Mouse (Mus musculus) kidney, embryonic 16.5 days (tissue): ENCODE measurements at regions not wholly inside any gene's neighbourhood (a gene's known extent, or its start where the extent isn't known, plus 50 kb on each side); places are given as distances from the start of the nearest gene placed in this dataset.

ENCODE experiments used
- ATAC-seq: fragments of 200-750 bp; cut with Nextera tagmentation; 2 replicates; pipeline ENCODE4 v1.8.0; 2017; ENCODE audit warnings: moderate TSS enrichment; ENCODE audit not compliant: low FRiP score, low TSS enrichment
- H3K27ac ChIP-seq: fragments of 300-500 bp; sonication (generic); 2 replicates; pipeline ENCODE4 v1.5.1; 2014; ENCODE audit warnings: low read length
- H3K27me3 ChIP-seq: fragments of 300-500 bp; sonication (generic); 2 replicates; pipeline ENCODE4 v1.6.1; 2014; ENCODE audit warnings: low read length, control low read depth, mixed read lengths; ENCODE audit not compliant: insufficient read depth
- H3K36me3 ChIP-seq: fragments of 300-500 bp; sonication (generic); 2 replicates; pipeline ENCODE4 v1.6.1; 2014; ENCODE audit warnings: low read length, control low read depth, mixed read lengths; ENCODE audit not compliant: insufficient read depth
- H3K4me1 ChIP-seq: fragments of 300-500 bp; sonication (generic); 2 replicates; pipeline ENCODE4 v1.6.1; 2014; ENCODE audit warnings: low read length, control low read depth, mixed read lengths; ENCODE audit not compliant: insufficient read depth
- H3K4me2 ChIP-seq: fragments of 300-500 bp; sonication (generic); replicated peaks from 2 replicates; pipeline ENCODE4 v1.6.1; 2014; ENCODE audit warnings: low read depth, low read length
- H3K4me3 ChIP-seq: fragments of 300-500 bp; sonication (generic); 2 replicates; pipeline ENCODE4 v1.5.1; 2014; ENCODE audit warnings: mild to moderate bottlenecking, low read length
- H3K9ac ChIP-seq: fragments of 300-500 bp; sonication (generic); replicated peaks from 2 replicates; pipeline ENCODE4 v1.6.1; 2014; ENCODE audit warnings: low read length
- H3K9me3 ChIP-seq: fragments of 300-500 bp; sonication (generic); 2 replicates; pipeline ENCODE4 v1.6.1; 2016; ENCODE audit warnings: low read length, control low read depth
- WGBS: fragments of 180-500 bp; shearing (Covaris S2); extraction: QIAGEN DNeasy Blood & Tissue Kit; methylation state at CpG from one replicate; pipeline ENCODE4 v1.1.7; 2014; 5-methylcytosine and 5-hydroxymethylcytosine counted together

DNA sequence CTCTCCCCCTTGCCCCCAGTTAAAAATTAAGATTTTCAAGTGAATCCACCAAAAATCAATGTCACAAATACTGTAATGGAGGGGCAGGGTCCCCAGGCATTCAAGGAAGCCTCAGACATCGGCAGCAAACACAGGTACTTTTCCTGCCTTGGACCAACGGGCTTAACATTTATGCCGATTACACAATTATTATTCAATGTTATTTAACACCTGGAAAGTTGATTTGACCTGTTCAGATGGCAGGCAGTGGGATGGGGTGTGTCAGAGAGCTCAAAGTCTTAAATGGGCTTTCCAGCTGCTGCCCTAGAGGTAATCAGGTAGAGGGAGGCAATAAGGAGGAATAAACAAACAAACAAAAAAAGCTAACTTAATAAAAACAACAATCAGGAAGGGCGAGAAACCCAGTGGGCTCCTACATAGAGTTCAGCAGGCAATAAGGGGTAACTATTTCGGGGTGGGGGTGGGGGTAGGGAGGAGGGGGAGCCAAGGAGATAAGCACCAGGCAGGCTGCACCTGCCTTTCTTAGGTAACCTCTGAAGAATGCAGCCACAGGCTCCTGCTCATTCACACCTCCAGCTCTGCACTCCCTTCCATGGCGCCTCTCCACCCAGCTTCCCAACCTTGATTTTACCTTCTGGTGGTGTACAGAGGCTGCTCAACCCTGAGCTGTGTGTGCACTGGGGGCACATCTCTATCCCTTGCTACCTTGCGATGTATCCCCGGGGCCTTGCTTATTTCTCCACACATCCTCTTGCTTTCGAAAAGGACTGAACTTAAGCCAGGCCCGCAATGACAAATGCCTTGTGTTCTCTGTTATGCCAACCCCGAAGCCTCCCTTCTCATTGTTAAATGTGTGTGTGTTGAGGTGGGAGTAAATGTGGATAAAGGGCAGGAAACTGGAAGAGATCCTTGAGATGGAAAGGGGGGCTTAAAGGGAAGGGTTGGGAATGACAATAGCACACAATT lies 168.9 kb upstream of the Id2 start:
- no peak overlapping the region for H3K27ac ChIP-seq
- no peak for ATAC-seq
- no peak overlapping the region for H3K4me3 ChIP-seq
- WGBS, result 49% methylated on average over 11 of the region's 11 CpGs
- no peaks in the 10 kb centered on the region for H3K27me3 ChIP-seq
- no peak overlapping the region for H3K9ac ChIP-seq
- H3K4me2 ChIP-seq, result no peak overlapping the region
- no peaks in the 10 kb centered on the region for H3K9me3 ChIP-seq
- peaks cover 24% of the 10 kb centered on the region for H3K4me1 ChIP-seq
- H3K36me3 ChIP-seq, result no peaks in the 10 kb centered on the region

DNA sequence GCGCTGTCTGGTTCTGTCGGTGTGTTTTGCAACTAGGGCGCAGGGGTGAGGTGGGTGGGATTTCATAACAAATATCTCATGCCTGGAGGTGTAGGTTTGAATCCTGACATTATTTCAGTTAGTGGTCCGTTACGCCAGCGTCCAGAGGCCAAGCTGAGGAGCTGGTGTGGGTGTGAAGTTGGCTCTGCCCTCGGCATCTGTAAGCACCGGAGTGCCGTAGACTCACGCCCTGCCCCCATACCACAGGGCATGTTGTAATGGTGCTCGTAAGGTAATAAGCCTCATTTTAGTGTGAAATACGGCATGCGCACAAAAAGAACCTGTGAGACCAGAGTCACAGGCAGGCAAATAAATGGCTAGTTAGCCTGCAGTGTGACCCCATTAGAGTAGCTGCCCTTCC lies 168.1 kb upstream of the Id2 start:
- Histone ChIP-seq H3K4me3 (no peak overlapping the region), H3K4me1 (peaks cover 24% of the 10 kb centered on the region), H3K27me3 (no peaks in the 10 kb centered on the region), H3K36me3 (no peaks in the 10 kb centered on the region), H3K9ac (no peak overlapping the region), H3K27ac (no peak overlapping the region), H3K4me2 (no peak overlapping the region), H3K9me3 (no peaks in the 10 kb centered on the region)
- 43% methylated on average over 13 of the region's 13 CpGs for WGBS
- ATAC-seq, result no peak

DNA sequence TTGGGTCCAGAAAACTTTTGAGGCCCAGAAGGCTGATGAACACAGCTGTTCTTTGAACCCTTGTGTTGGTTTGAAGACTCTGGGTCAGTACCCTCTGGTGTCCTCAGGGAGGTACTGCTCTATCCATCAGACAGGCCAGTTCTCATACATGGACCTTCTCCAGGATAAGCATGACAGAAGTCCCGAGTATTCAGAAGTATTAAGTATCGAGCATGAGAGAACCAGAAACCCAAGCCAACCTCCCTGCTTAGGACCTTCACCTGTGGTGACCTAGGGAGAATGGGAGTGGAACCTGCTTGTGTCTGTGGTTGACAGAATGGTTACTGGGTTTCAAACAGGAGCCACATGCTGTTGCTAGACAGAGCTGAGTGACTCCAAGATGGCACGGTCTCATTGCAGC lies 167.5 kb upstream of the Id2 start:
- 47% methylated on average over 3 of the region's 3 CpGs for WGBS
- peak; percentile 55 for ATAC-seq

DNA sequence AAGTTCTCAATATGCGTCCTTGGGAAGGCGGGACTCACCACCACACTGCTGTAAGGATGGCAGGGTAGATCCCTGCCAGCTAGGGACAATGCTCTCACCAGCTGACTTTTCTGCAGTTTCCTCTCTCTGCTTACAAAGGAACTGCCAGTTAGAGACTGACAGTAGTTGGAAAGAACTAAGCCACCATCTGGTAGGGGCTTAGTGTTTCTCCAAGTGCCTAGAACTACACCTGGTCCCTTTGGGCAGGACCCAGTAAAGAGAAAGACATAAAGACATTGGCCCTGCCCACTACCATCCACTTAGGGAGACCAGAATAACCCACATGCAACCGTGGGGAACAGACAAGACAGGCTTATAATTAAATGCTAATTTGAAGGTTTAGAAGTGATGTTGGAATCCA lies 165.5 kb upstream of the Id2 start:
- Histone ChIP-seq H3K27me3 (no peaks in the 10 kb centered on the region), H3K27ac (no peak overlapping the region), H3K9me3 (no peaks in the 10 kb centered on the region), H3K4me3 (no peak overlapping the region), H3K4me2 (no peak overlapping the region), H3K4me1 (peaks cover 16% of the 10 kb centered on the region), H3K36me3 (no peaks in the 10 kb centered on the region), H3K9ac (no peak overlapping the region)
- 84% methylated on average over 3 of the region's 3 CpGs for WGBS
- no peak for ATAC-seq

More for the DNA sequence above, 167.5 kb upstream of the Id2 start:
- H3K4me2 ChIP-seq, result no peak overlapping the region
- no peak overlapping the region for H3K4me3 ChIP-seq
- H3K27ac ChIP-seq, result no peak overlapping the region
- no peaks in the 10 kb centered on the region for H3K36me3 ChIP-seq
- H3K9me3 ChIP-seq, result no peaks in the 10 kb centered on the region
- H3K27me3 ChIP-seq, result no peaks in the 10 kb centered on the region
- no peak overlapping the region for H3K9ac ChIP-seq
- H3K4me1 ChIP-seq, result peaks cover 20% of the 10 kb centered on the region

DNA sequence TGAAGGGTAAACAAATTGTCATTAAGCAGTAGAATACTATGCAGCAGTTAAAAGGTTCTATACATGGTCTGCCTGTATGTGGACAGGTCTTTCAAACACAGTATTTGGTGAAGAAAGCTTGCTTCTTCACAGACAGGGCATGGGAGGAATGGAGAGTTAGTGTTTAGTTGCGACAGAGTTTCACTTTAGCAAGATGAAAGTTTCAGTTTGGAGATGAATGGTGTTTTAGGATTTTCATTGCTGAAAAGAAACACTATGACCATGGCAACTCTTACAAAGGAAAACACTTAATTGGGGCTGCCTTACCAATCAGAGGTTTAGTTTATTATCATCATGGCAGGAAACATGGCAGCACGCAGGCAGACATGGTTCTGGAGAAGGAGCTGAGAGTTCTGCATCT lies 162.2 kb upstream of the Id2 start:
- Histone ChIP-seq H3K9me3 (no peaks in the 10 kb centered on the region), H3K27ac (no peak overlapping the region), H3K36me3 (no peaks in the 10 kb centered on the region), H3K4me3 (no peak overlapping the region), H3K9ac (no peak overlapping the region), H3K27me3 (no peaks in the 10 kb centered on the region), H3K4me2 (no peak overlapping the region), H3K4me1 (no peaks in the 10 kb centered on the region)
- 86% methylated on average over 2 of the region's 2 CpGs for WGBS
- ATAC-seq, result no peak

DNA sequence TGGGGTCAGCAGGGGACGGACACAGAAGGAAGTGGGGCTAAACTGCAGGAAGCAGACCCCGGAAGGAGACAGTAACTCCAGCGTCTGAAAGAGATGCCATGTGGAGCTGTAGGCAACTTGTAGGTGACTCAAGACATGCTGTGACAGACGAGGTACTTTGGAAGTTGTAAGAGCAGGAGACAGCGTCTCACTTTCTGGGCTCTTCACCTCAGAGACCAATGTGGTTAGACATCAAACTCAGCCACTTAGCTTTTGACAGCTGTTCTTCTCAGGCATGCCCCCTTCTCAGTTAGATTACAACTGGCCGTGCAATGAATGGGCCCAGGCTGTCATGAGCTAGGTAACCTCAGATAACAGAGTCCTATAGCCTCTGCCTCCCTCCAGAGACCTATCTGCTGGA lies 159.3 kb upstream of the Id2 start:
- 75% methylated on average over 6 of the region's 6 CpGs for WGBS
- no peak for ATAC-seq
- 0 out of 2 replicates have a peak, but pooled peaks cover 4% of the 10 kb centered on the region for H3K9me3 ChIP-seq
- no peak overlapping the region for H3K4me2 ChIP-seq
- no peaks in the 10 kb centered on the region for H3K27me3 ChIP-seq
- no peaks in the 10 kb centered on the region for H3K36me3 ChIP-seq
- no peaks in the 10 kb centered on the region for H3K4me1 ChIP-seq
- H3K4me3 ChIP-seq, result no peak overlapping the region
- no peak overlapping the region for H3K27ac ChIP-seq
- H3K9ac ChIP-seq, result no peak overlapping the region

DNA sequence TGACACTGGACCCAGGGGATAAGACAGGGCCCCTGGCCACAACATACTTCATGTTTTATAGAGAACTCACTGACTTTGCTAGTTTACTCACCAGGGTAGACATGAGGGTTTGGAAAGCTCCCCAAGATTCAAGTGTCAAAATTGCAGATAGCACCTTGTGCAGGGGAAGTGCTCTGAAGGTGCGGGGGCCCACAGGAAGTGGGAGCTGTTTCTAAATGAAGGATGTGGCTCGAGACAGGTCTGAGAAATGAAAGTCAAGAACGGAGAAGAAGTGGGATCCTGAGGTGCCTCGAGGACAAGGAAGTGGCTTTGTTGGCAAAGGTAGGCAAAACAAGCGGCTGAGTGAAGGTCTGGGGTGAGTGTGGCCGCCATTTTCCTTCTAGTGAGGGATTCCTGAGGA lies 157.8 kb upstream of the Id2 start:
- Histone ChIP-seq H3K9ac (no peak overlapping the region), H3K4me1 (no peaks in the 10 kb centered on the region), H3K4me3 (no peak overlapping the region), H3K9me3 (0 out of 2 replicates have a peak, but pooled peaks cover 4% of the 10 kb centered on the region), H3K27ac (no peak overlapping the region), H3K4me2 (no peak overlapping the region), H3K36me3 (no peaks in the 10 kb centered on the region), H3K27me3 (no peaks in the 10 kb centered on the region)
- no peak for ATAC-seq
- 78% methylated on average over 6 of the region's 6 CpGs for WGBS

DNA sequence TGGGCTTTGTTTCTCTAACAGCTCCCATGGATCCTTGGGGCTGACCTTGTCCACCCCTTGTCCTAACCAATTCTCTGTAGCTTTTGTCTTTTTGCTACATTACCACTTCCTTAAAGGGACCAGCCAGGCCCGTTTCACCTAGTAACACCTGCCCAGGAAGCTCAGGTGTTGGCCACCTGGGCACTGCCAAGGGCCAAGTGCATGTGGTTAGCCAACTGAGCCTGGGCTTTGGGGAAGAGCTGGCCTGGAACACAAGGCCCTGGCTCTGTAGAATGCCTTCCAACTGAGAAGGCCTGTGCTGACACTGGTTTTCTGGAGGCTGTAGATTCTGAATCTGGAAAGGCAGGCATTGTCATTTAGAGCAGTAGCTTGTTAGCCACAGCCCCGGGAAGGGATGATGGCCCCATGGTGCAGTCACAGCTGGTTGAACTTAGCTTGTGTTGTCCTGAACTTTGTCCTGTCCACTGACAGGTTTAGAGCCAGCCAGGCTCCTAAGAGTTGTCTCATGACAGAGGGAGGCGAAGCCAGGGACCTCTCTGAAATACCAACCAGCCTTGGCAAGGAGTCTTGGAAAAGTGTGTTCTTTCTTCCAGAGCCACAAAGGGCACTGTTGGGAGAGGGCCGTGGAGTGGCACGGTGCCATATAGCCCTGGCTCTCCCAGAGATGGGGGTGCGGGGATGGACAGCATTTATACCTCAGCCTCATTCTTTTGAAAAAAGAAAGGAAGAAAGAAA lies 156.0 kb upstream of the Id2 start:
- H3K9ac ChIP-seq, result no peak overlapping the region
- H3K4me3 ChIP-seq, result no peak overlapping the region
- no peak overlapping the region for H3K4me2 ChIP-seq
- H3K27ac ChIP-seq, result no peak overlapping the region
- 73% methylated on average over 6 of the region's 6 CpGs for WGBS
- H3K9me3 ChIP-seq, result 0 out of 2 replicates have a peak, but pooled peaks cover 4% of the 10 kb centered on the region
- no peaks in the 10 kb centered on the region for H3K27me3 ChIP-seq
- 0 out of 2 replicates have a peak, but pooled peaks have one; percentile 57 for ATAC-seq
- peaks cover 13% of the 10 kb centered on the region for H3K4me1 ChIP-seq
- no peaks in the 10 kb centered on the region for H3K36me3 ChIP-seq

DNA sequence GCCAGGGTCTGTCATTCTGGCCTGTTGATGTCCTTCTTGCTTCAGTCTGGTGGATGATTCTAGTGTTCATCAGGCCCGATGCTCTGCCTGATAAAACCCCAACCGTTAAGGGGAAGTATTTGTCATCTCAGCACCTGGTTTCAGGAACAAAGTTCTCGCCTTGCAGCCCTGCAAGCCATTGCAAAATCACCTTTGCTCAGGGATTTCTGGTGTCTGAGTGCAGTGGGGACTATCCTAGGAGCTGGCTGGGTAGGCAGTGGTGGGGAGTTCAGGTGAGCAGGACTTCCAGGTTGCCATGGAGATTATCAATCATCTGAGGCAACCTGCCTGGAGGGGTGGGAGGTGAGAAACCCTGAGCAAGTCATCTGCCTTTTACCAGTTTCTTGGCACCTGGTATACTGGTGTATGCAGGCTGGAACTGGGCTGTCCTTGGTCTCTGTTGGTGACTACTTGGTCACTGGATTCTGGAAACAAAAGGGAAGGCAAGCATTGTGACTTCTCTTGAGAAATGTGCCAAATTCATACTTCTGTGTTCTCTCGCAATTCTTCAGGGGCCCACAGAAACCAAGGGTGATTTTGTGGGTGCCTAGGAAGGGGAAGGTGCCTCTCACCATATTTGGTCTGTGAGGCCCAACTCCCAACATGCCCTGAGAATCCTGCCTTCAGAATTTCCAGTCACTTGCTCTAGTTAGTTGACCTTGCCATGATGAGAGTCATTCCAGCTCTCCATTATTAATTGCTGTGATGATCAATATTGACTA lies 154.7 kb upstream of the Id2 start:
- no peaks in the 10 kb centered on the region for H3K27me3 ChIP-seq
- 0 out of 2 replicates have a peak, but pooled peaks cover 4% of the 10 kb centered on the region for H3K9me3 ChIP-seq
- ATAC-seq, result no peak
- no peak overlapping the region for H3K4me3 ChIP-seq
- WGBS, result 82% methylated on average over 4 of the region's 4 CpGs
- no peak overlapping the region for H3K9ac ChIP-seq
- H3K36me3 ChIP-seq, result no peaks in the 10 kb centered on the region
- H3K4me1 ChIP-seq, result peaks cover 13% of the 10 kb centered on the region
- no peak overlapping the region for H3K4me2 ChIP-seq
- no peak overlapping the region for H3K27ac ChIP-seq
